Mouse (Mus musculus) kidney, embryonic 15.5 days (tissue): ENCODE results near the gene Trmt10a. TPM values are rescaled to one million over a fixed set of nuclear protein-coding genes. Genes with fewer than 3 reads are reported as not detected.

ENCODE experiments used
- ATAC-seq: fragments of 200-750 bp; cut with Nextera tagmentation; replicated peaks from 2 replicates; pipeline ENCODE4 v1.8.0; 2017; ENCODE audit warnings: moderate TSS enrichment; ENCODE audit not compliant: low FRiP score
- H3K27ac ChIP-seq: fragments of 300-500 bp; sonication (generic); 2 replicates; pipeline ENCODE4 v1.5.1; 2015; ENCODE audit warnings: mild to moderate bottlenecking, inconsistent platforms
- H3K27me3 ChIP-seq: fragments of 300-500 bp; sonication (generic); 2 replicates; pipeline ENCODE4 v1.6.1; 2015; ENCODE audit warnings: inconsistent platforms
- H3K36me3 ChIP-seq: fragments of 300-500 bp; sonication (generic); 2 replicates; pipeline ENCODE4 v1.6.1; 2015; ENCODE audit warnings: inconsistent platforms
- H3K4me1 ChIP-seq: fragments of 300-500 bp; sonication (generic); 2 replicates; pipeline ENCODE4 v1.6.1; 2015; ENCODE audit warnings: inconsistent platforms
- H3K4me2 ChIP-seq: fragments of 300-500 bp; sonication (generic); 2 replicates; pipeline ENCODE4 v1.6.1; 2015; ENCODE audit warnings: moderate library complexity, mild to moderate bottlenecking, inconsistent platforms
- H3K4me3 ChIP-seq: fragments of 300-500 bp; sonication (generic); replicated peaks from 2 replicates; pipeline ENCODE4 v1.5.1; 2015; ENCODE audit warnings: mild to moderate bottlenecking, inconsistent platforms
- H3K9ac ChIP-seq: fragments of 300-500 bp; sonication (generic); 2 replicates; pipeline ENCODE4 v1.6.1; 2015; ENCODE audit warnings: mild to moderate bottlenecking, inconsistent platforms
- H3K9me3 ChIP-seq: fragments of 300-500 bp; sonication (generic); replicated peaks from 2 replicates; pipeline ENCODE4 v1.6.1; 2016; ENCODE audit warnings: inconsistent platforms
- WGBS: fragments of 180-500 bp; shearing (Covaris S2); methylation state at CpG from one replicate; pipeline ENCODE4 v1.1.7; 2015; ENCODE audit warnings: mixed read lengths; 5-methylcytosine and 5-hydroxymethylcytosine counted together
- polyA plus RNA-seq: library from polyadenylated mRNA; unstranded; fragments of >200 nt; fragmentation: Nextera tagmentation; extraction: Ambion mirVana; gene quantifications from 2 replicates; pipeline ENCODE4 v1.2.1, GENCODE M21; 2015

The Trmt10a gene
- polyA plus RNA-seq, 1 experiment from 2014 or later = 14.2 TPM

GRCm38 (mm10) chr3:138182019-138182418, 38.8 kb downstream of the Trmt10a start:
- WGBS = 82% methylated on average over 2 of the region's 2 CpGs
- no peaks in the 10 kb centered on the region for H3K27me3 ChIP-seq
- no peak for ATAC-seq
- no peak overlapping the region for H3K4me3 ChIP-seq
- H3K27ac ChIP-seq = no peak overlapping the region
- H3K9me3 ChIP-seq = no peaks in the 10 kb centered on the region
- H3K36me3 ChIP-seq = no peaks in the 10 kb centered on the region
- no peaks in the 10 kb centered on the region for H3K4me1 ChIP-seq
- no peak overlapping the region for H3K9ac ChIP-seq
- no peak overlapping the region for H3K4me2 ChIP-seq

- ATAC-seq = no peak
- Histone ChIP-seq H3K9ac (no peak overlapping the region), H3K36me3 (no peaks in the 10 kb centered on the region), H3K4me2 (no peak overlapping the region), H3K4me1 (no peaks in the 10 kb centered on the region), H3K27me3 (no peaks in the 10 kb centered on the region), H3K4me3 (no peak overlapping the region), H3K9me3 (no peaks in the 10 kb centered on the region), H3K27ac (no peak overlapping the region)
- 88% methylated on average over 7 of the region's 7 CpGs for WGBS
Observed at GRCm38 (mm10) chr3:138183371-138183770, 40.1 kb downstream of the Trmt10a start.

- ATAC-seq = no peak
- 50% methylated on average over 4 of the region's 4 CpGs for WGBS
Observed at GRCm38 (mm10) chr3:138185290-138185689, 42.0 kb downstream of the Trmt10a start.

GRCm38 (mm10) chr3:138185995-138186930, 43.0 kb downstream of the Trmt10a start:
- no peaks in the 10 kb centered on the region for H3K36me3 ChIP-seq
- no peak overlapping the region for H3K27ac ChIP-seq
- no peak overlapping the region for H3K4me3 ChIP-seq
- no peak overlapping the region for H3K4me2 ChIP-seq
- H3K4me1 ChIP-seq = no peaks in the 10 kb centered on the region
- WGBS = 86% methylated on average over 26 of the region's 26 CpGs
- H3K9me3 ChIP-seq = no peaks in the 10 kb centered on the region
- no peak overlapping the region for H3K9ac ChIP-seq
- H3K27me3 ChIP-seq = no peaks in the 10 kb centered on the region
- no peak for ATAC-seq

More at GRCm38 (mm10) chr3:138185290-138185689, 42.0 kb downstream of the Trmt10a start:
- Histone ChIP-seq H3K36me3 (no peaks in the 10 kb centered on the region), H3K27ac (no peak overlapping the region), H3K4me1 (no peaks in the 10 kb centered on the region), H3K27me3 (no peaks in the 10 kb centered on the region), H3K9me3 (no peaks in the 10 kb centered on the region), H3K9ac (no peak overlapping the region), H3K4me3 (no peak overlapping the region), H3K4me2 (no peak overlapping the region)

- peaks cover 3% of the 10 kb centered on the region for H3K4me1 ChIP-seq
- H3K27me3 ChIP-seq = no peaks in the 10 kb centered on the region
- no peak overlapping the region for H3K9ac ChIP-seq
- WGBS = 69% methylated on average over 7 of the region's 7 CpGs
- H3K9me3 ChIP-seq = no peaks in the 10 kb centered on the region
- no peak for ATAC-seq
- no peaks in the 10 kb centered on the region for H3K36me3 ChIP-seq
- no peak overlapping the region for H3K4me2 ChIP-seq
- H3K4me3 ChIP-seq = no peak overlapping the region
- H3K27ac ChIP-seq = no peak overlapping the region
Observed at GRCm38 (mm10) chr3:138192260-138192659, 49.0 kb downstream of the Trmt10a start.

GRCm38 (mm10) chr3:138193683-138194302, 50.5 kb downstream of the Trmt10a start, which contains the start of gene 4930579F01Rik:
Gene 4930579F01Rik, minus strand, starts transcription at chr3:138193825.
- WGBS = 86% methylated on average over 15 of the region's 15 CpGs
- H3K27ac ChIP-seq = no peak within 1 kb of the TSS
- no peak for ATAC-seq
- no peak within 1 kb of the TSS for H3K9ac ChIP-seq
- H3K9me3 ChIP-seq = no peaks in the 10 kb centered on the region
- no peak within 1 kb of the TSS for H3K4me3 ChIP-seq
- no peaks in the 10 kb centered on the region for H3K36me3 ChIP-seq
- H3K4me1 ChIP-seq = peaks cover 11% of the 10 kb centered on the region
- H3K27me3 ChIP-seq = 0 out of 2 replicates have a peak, but pooled peaks cover 3% of the 10 kb centered on the region
- H3K4me2 ChIP-seq = no peak within 1 kb of the TSS

- no peak overlapping the region; the same call in 1 of the 2 replicates for H3K4me3 ChIP-seq
- H3K4me2 ChIP-seq = peak overlapping the region; percentile 59
Observed at GRCm38 (mm10) chr3:138197093-138197492, 53.8 kb downstream of the Trmt10a start.

GRCm38 (mm10) chr3:138197556-138197955, 54.3 kb downstream of the Trmt10a start:
- WGBS = 62% methylated on average over 9 of the region's 9 CpGs
- Histone ChIP-seq H3K4me3 (no peak overlapping the region; the same call in 1 of the 2 replicates), H3K36me3 (no peaks in the 10 kb centered on the region), H3K27ac (no peak overlapping the region), H3K9ac (no peak overlapping the region), H3K4me1 (peaks cover 11% of the 10 kb centered on the region), H3K27me3 (0 out of 2 replicates have a peak, but pooled peaks cover 3% of the 10 kb centered on the region), H3K9me3 (no peaks in the 10 kb centered on the region), H3K4me2 (peak overlapping the region; percentile 59)
- ATAC-seq = peak; percentile 59; the same call in 1 of the 2 replicates

More at GRCm38 (mm10) chr3:138197093-138197492, 53.8 kb downstream of the Trmt10a start:
- peak; percentile 83 for ATAC-seq
- H3K9ac ChIP-seq = no peak overlapping the region
- H3K4me1 ChIP-seq = peaks cover 11% of the 10 kb centered on the region
- WGBS = 42% methylated on average over 14 of the region's 14 CpGs
- no peaks in the 10 kb centered on the region for H3K36me3 ChIP-seq
- H3K27me3 ChIP-seq = 0 out of 2 replicates have a peak, but pooled peaks cover 3% of the 10 kb centered on the region
- no peaks in the 10 kb centered on the region for H3K9me3 ChIP-seq
- no peak overlapping the region for H3K27ac ChIP-seq

- Histone ChIP-seq H3K27ac (no peak overlapping the region), H3K4me1 (peaks cover 11% of the 10 kb centered on the region), H3K27me3 (0 out of 2 replicates have a peak, but pooled peaks cover 3% of the 10 kb centered on the region), H3K36me3 (no peaks in the 10 kb centered on the region), H3K9ac (no peak overlapping the region), H3K9me3 (no peaks in the 10 kb centered on the region), H3K4me3 (peak overlapping the region; percentile 31), H3K4me2 (peak overlapping the region; percentile 59)
- peak; percentile 90 for ATAC-seq
- WGBS = 27% methylated on average over 20 of the region's 20 CpGs
Observed at GRCm38 (mm10) chr3:138197973-138198721, 54.9 kb downstream of the Trmt10a start.

- H3K4me3 ChIP-seq = 0 out of 2 replicates have a peak overlapping the region, but pooled peaks have one; percentile 31
- H3K9me3 ChIP-seq = no peaks in the 10 kb centered on the region
- H3K9ac ChIP-seq = no peak overlapping the region
- H3K36me3 ChIP-seq = no peaks in the 10 kb centered on the region
- H3K27me3 ChIP-seq = 0 out of 2 replicates have a peak, but pooled peaks cover 3% of the 10 kb centered on the region
- peak overlapping the region; percentile 59 for H3K4me2 ChIP-seq
- H3K27ac ChIP-seq = no peak overlapping the region
- H3K4me1 ChIP-seq = peaks cover 11% of the 10 kb centered on the region
- no peak for ATAC-seq
- WGBS = 69% methylated on average over 7 of the region's 7 CpGs
Observed at GRCm38 (mm10) chr3:138198722-138199068, 55.4 kb downstream of the Trmt10a start.

GRCm38 (mm10) chr3:138208821-138209220, 65.6 kb downstream of the Trmt10a start:
- no peaks in the 10 kb centered on the region for H3K4me1 ChIP-seq
- no peaks in the 10 kb centered on the region for H3K36me3 ChIP-seq
- no peak overlapping the region for H3K4me3 ChIP-seq
- no peak overlapping the region for H3K9ac ChIP-seq
- H3K9me3 ChIP-seq = 0 out of 2 replicates have a peak, but pooled peaks cover 3% of the 10 kb centered on the region
- H3K27ac ChIP-seq = no peak overlapping the region
- no peaks in the 10 kb centered on the region for H3K27me3 ChIP-seq
- no peak for ATAC-seq
- WGBS = 91% methylated on average over 3 of the region's 3 CpGs
- no peak overlapping the region for H3K4me2 ChIP-seq
